Mouse (Mus musculus) midbrain, embryonic 10.5 days (tissue): ENCODE measurements around the gene 4930512M02Rik. TPM values are rescaled to one million over a fixed set of nuclear protein-coding genes. Genes with fewer than 3 reads are reported as not detected.
"Not testable (repeated sequence)": the region's sequence is repeated elsewhere in the genome, so short reads cannot be mapped to it uniquely, and the experiment has no call there.

ENCODE experiments used
- DNase-seq: peaks from one replicate; pipeline ENCODE4 v3.0.0-alpha.2; 2017; ENCODE audit warnings: low spot score
- H3K27ac ChIP-seq: fragments of 300-500 bp; sonication (generic); replicated peaks from 2 replicates; pipeline ENCODE4 v1.5.1; 2016; ENCODE audit warnings: mild to moderate bottlenecking
- H3K27me3 ChIP-seq: fragments of 300-500 bp; sonication (generic); 2 replicates; pipeline ENCODE4 v1.6.1; 2016; ENCODE audit warnings: low read depth, mild to moderate bottlenecking; ENCODE audit not compliant: poor library complexity, severe bottlenecking
- H3K36me3 ChIP-seq: fragments of 300-500 bp; sonication (generic); 2 replicates; pipeline ENCODE4 v1.6.1; 2016; ENCODE audit warnings: mild to moderate bottlenecking, moderate library complexity
- H3K4me1 ChIP-seq: fragments of 300-500 bp; sonication (generic); 2 replicates; pipeline ENCODE4 v1.6.1; 2016
- H3K4me3 ChIP-seq: fragments of 300-500 bp; sonication (generic); 2 replicates; pipeline ENCODE4 v1.5.1; 2016; ENCODE audit warnings: mild to moderate bottlenecking, moderate library complexity
- H3K9me3 ChIP-seq: fragments of 300-500 bp; sonication (generic); replicated peaks from 2 replicates; pipeline ENCODE4 v1.6.1; 2016; ENCODE audit warnings: mild to moderate bottlenecking
- WGBS: fragments of 180-500 bp; shearing (Covaris S2); methylation state at CpG from one replicate; pipeline ENCODE4 v1.1.7; 2016; 5-methylcytosine and 5-hydroxymethylcytosine counted together
- polyA plus RNA-seq: library from polyadenylated mRNA; unstranded; fragments of >200 nt; fragmentation: Nextera tagmentation; extraction: Ambion mirVana; gene quantifications from 2 replicates; pipeline ENCODE4 v1.2.1, GENCODE M21; 2016

Gene 4930512M02Rik
- not detected in 2 replicates for polyA plus RNA-seq

DNA sequence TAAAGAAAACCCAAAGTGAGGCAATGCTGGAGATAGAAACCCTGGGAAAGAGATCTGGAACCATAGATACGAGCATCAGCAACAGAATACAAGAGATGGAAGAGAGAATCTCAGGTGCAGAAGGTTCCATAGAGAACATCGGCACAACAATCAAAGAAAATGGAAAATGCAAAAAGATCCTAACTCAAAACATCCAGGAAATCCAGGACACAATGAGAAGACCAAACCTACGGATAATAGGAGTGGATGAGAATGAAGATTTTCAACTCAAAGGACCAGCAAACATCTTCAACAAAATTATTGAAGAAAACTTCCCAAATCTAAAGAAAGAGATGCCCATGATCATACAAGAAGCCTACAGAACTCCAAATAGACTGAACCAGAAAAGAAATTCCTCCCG, at the start of gene 4930512M02Rik:
Gene 4930512M02Rik, minus strand, starts transcription at position 101 of the 400 bp plus-strand sequence.
- H3K36me3 ChIP-seq, H3K4me3 ChIP-seq, H3K27me3 ChIP-seq, H3K9me3 ChIP-seq, H3K27ac ChIP-seq, DNase-seq, H3K4me1 ChIP-seq: not testable (repeated sequence)
- 94% methylated on average over 3 of the region's 4 CpGs for WGBS

DNA sequence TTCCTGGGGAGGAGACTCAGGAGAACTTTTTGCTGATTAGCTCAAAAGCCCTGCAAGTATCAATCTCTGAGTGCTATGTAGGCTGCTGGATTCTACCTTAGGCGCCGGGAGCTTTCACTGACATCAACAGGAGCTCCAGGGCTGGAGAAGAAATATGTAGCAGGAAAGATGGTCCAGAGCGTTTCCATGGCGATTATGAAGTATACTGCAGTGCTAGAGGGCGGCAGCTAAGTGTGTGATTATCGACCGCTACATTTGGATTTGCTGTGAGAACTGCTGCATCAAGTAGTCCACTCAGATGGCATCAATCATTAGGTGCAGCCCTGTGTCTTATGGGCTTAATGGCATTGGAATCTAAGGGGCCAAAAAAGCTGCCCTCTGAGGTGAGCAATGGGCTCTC, 49.5 kb upstream of the 4930512M02Rik start:
- no peaks in the 10 kb centered on the region for H3K27me3 ChIP-seq
- no peaks in the 10 kb centered on the region for H3K9me3 ChIP-seq
- no peaks in the 10 kb centered on the region for H3K4me1 ChIP-seq
- no peak overlapping the region for H3K27ac ChIP-seq
- H3K36me3 ChIP-seq = no peaks in the 10 kb centered on the region
- WGBS = 87% methylated on average over 7 of the region's 7 CpGs
- no peak overlapping the region for H3K4me3 ChIP-seq
- no peak for DNase-seq

DNA sequence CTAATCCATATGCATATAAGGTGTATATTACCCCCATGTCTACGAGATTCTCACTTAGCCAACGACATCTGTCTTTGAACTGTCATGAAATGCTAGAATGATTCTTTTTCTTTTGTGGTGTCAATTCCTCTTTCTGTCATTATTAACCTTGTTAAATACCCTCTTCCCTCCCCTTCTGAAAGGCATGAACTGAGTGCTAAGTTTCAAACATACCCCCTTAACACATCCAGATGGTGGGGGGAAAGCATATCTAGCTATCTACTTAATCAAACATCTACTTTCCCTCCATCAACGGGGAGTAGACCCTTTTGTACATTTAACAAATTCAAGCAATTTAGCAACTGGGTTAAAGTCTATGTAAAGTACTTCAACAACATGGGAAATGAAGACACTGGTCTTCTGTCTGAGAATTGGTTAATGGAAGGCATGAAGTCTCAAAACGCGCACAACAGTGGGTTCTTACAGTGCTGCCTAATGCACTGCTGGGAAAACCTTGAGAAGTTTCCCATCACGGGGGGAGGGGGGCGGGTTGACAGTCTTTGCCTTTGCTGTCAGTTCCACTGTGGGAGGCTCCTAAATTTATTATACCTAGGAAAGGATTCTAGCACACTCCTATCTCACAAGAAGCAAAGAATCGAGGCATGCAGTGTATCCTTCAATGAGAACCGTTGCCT, 48.6 kb upstream of the 4930512M02Rik start:
- H3K27me3 ChIP-seq = no peaks in the 10 kb centered on the region
- no peaks in the 10 kb centered on the region for H3K4me1 ChIP-seq
- no peaks in the 10 kb centered on the region for H3K9me3 ChIP-seq
- no peaks in the 10 kb centered on the region for H3K36me3 ChIP-seq
- DNase-seq = no peak
- H3K27ac ChIP-seq = no peak overlapping the region
- WGBS = 86% methylated on average over 9 of the region's 9 CpGs
- H3K4me3 ChIP-seq = no peak overlapping the region

DNA sequence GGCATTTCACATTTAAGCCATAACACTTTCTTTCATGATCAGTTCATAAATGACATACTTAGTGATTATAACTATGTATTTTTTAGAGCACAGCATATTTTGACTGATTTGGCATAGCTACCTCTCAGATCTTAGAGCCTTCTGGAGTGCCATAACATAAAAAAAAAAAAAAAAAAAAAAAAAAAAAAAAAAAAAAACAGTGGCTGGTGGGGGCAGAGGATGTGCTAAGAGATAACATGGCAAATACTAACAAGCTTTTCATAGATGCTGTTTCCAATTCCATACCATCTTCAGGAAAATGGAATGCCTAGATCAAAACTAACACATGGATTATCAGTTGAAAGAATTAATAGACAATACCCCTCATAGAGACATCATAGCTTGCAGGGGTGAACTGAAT, 47.4 kb upstream of the 4930512M02Rik start:
- DNase-seq = no peak
- Histone ChIP-seq H3K4me3 (no peak overlapping the region), H3K4me1 (no peaks in the 10 kb centered on the region), H3K27me3 (no peaks in the 10 kb centered on the region), H3K36me3 (no peaks in the 10 kb centered on the region), H3K27ac (no peak overlapping the region), H3K9me3 (no peaks in the 10 kb centered on the region)

DNA sequence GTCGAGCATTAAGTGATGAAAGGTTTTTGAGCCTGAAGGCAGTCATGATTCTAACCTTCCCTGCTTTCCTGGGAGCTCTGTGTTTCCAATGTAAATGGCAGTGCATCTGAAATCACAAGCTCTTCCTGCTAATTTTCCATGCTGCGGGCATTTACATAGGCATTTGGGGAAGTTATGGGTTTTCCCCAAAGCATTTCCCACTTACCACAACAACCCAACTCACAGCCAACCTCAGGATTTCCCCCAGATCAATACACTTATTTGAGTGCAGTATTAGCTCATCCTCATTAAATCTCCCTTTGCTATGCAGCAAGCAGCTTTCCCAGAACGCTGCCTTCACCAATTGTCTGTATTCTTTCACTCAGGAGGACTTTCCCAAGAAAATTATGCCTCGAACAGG, 45.3 kb upstream of the 4930512M02Rik start:
- DNase-seq = no peak
- Histone ChIP-seq H3K27ac (no peak overlapping the region), H3K4me3 (no peak overlapping the region), H3K27me3 (no peaks in the 10 kb centered on the region), H3K4me1 (no peaks in the 10 kb centered on the region), H3K9me3 (no peaks in the 10 kb centered on the region), H3K36me3 (no peaks in the 10 kb centered on the region)
- 75% methylated on average over 4 of the region's 4 CpGs for WGBS

DNA sequence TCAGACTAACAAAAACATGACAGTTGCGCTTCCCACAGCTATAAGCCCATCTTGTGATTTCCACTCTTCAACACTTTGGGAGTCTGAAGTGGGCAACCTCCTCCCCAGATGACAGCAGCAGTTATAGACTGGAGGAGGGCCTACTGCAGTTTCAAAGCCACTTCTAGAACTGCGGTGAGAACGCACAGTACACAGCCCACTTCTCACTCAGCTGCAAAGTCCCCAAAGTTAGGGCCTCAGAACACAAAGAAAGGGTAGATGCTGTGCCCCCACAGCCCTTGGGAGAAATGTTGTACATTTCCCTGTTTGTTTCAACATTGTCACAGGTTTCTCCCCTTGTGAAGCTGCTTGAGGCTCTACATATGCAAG, 40.3 kb upstream of the 4930512M02Rik start:
- H3K27me3 ChIP-seq = no peaks in the 10 kb centered on the region
- no peaks in the 10 kb centered on the region for H3K36me3 ChIP-seq
- H3K27ac ChIP-seq = no peak overlapping the region
- no peaks in the 10 kb centered on the region for H3K4me1 ChIP-seq
- no peak for DNase-seq
- no peaks in the 10 kb centered on the region for H3K9me3 ChIP-seq
- H3K4me3 ChIP-seq = no peak overlapping the region
- WGBS = 92% methylated on average over 3 of the region's 3 CpGs

DNA sequence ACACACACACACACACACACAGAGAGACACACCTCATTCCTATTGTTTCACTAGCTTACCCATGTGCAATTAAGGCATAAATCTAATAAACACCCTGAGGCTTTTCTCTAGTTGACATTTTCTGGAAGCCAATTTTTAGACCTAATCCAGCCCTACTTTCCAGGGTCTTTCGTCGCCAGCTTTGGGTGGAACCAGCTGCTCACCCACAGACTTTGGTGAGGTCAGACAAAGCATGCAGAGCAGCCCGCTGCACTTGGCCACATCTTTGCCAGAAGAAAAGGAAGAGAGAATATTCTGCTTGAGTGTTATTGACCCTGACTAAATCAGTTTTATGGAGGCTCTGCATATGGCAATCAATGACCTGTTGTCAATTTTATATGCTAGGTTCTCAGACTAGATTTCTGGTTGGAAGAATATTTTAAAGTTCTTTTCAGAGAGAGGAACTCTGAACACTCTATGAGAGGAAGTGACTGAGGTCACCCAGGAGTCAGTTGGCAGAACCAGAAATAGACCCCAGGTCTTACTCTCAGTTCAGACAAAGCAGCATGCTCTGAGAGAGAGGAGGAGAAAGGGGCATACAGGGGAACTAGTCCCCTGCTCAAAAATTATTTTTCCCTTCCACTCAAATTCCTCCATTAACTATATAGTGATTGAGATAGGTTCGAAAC, 39.8 kb upstream of the 4930512M02Rik start:
- WGBS = 90% methylated on average over 4 of the region's 4 CpGs

DNA sequence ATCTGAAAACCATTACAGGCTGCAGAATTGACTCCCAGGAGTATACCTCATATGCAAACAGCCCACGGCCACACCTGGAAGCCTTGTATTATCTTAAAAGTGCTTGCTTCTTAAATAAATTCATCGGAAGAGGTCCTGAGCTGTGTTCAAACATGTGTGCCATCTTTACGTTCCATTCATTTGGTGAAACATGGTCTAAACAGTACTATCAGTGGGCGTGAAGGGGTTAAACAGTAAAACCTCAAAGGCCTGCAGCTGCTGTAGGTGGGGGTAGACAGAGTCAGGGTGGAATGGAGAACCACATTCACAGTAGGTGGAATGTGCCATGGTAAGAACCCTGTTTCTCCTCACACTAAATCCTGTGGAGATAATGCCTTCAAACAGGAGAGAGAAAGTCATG, 33.0 kb upstream of the 4930512M02Rik start:
- DNase-seq = no peak
- Histone ChIP-seq H3K4me1 (no peaks in the 10 kb centered on the region), H3K36me3 (no peaks in the 10 kb centered on the region), H3K27ac (no peak overlapping the region), H3K4me3 (no peak overlapping the region), H3K9me3 (no peaks in the 10 kb centered on the region), H3K27me3 (no peaks in the 10 kb centered on the region)
- WGBS = 92% methylated on average over 4 of the region's 4 CpGs

More for the DNA sequence above, 39.8 kb upstream of the 4930512M02Rik start:
- Histone ChIP-seq H3K4me1 (no peaks in the 10 kb centered on the region), H3K9me3 (no peaks in the 10 kb centered on the region), H3K27ac (no peak overlapping the region), H3K36me3 (no peaks in the 10 kb centered on the region), H3K27me3 (no peaks in the 10 kb centered on the region), H3K4me3 (no peak overlapping the region)
- DNase-seq = no peak

DNA sequence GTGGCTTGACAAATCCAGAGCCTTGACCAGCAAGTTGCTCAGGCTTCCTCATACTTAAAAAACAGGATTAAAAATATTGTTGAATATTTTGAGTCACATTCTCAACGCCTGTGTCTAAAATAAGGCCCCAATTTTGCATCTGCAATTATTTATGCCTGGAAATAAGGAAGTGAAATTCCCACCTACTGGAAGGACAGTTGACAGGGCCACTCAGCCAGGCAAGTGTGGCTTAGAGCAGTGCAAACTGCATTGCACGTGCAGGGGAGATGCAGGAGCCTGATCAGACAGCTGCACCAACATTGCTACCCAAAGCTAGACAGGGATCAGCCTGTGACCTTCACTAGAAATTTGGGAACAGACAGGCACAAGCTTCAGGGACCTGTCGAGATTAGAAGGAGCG, 31.2 kb upstream of the 4930512M02Rik start:
- no peak overlapping the region for H3K27ac ChIP-seq
- no peaks in the 10 kb centered on the region for H3K36me3 ChIP-seq
- H3K27me3 ChIP-seq = no peaks in the 10 kb centered on the region
- 81% methylated on average over 4 of the region's 4 CpGs for WGBS
- H3K9me3 ChIP-seq = no peaks in the 10 kb centered on the region
- H3K4me1 ChIP-seq = no peaks in the 10 kb centered on the region
- no peak overlapping the region for H3K4me3 ChIP-seq
- no peak for DNase-seq

DNA sequence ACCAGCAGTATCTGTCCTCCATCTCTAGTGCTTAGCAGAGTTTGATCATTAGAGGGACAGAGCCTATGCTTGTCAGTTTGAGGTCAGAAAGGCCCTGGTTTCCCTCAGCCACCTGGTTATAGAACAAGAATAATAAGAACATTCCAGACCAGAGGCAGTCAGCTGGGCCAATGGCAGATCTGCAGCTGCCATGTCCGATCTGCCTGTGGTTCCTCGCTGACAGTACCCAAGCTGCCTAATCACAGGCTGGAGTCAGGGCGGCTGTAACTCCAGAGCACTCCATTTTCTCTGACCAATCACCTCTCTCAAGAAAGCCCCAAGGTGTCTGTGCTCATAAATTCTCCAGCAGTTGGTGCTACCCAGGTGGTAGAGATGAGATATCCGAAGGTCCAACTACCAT, 30.0 kb upstream of the 4930512M02Rik start:
- 88% methylated on average over 4 of the region's 4 CpGs for WGBS
- H3K4me1 ChIP-seq = no peaks in the 10 kb centered on the region
- no peaks in the 10 kb centered on the region for H3K9me3 ChIP-seq
- no peaks in the 10 kb centered on the region for H3K36me3 ChIP-seq
- H3K27me3 ChIP-seq = no peaks in the 10 kb centered on the region
- no peak overlapping the region for H3K4me3 ChIP-seq
- DNase-seq = no peak
- no peak overlapping the region for H3K27ac ChIP-seq

DNA sequence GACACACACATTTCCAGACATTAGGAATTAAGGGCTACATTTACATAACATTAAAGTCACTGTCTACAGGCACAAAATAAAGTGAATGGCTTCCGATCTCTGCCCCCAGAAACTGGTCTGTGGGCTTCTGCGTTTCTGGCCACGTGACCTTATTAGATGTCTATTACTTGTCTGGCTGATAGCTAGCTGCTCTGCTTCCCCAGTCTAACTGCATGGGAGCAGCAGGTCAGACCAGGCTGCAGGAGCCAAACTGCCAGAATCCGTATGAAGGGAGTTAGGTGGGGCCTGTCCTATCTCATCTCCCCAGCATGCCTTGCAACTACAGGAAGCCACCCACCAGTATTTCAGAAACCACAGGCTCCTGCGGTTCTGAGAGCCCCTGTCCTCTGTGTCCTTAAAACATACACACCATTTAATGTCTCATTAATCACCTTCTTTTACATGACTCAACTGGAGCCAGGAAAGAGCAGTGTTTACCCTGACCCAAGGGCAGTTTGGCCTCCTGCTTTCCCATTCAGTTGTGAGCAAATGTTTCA, 29.4 kb upstream of the 4930512M02Rik start:
- DNase-seq = no peak
- Histone ChIP-seq H3K27ac (no peak overlapping the region), H3K9me3 (no peaks in the 10 kb centered on the region), H3K27me3 (no peaks in the 10 kb centered on the region), H3K4me3 (no peak overlapping the region), H3K4me1 (no peaks in the 10 kb centered on the region), H3K36me3 (no peaks in the 10 kb centered on the region)
- WGBS = 75% methylated on average over 5 of the region's 5 CpGs

DNA sequence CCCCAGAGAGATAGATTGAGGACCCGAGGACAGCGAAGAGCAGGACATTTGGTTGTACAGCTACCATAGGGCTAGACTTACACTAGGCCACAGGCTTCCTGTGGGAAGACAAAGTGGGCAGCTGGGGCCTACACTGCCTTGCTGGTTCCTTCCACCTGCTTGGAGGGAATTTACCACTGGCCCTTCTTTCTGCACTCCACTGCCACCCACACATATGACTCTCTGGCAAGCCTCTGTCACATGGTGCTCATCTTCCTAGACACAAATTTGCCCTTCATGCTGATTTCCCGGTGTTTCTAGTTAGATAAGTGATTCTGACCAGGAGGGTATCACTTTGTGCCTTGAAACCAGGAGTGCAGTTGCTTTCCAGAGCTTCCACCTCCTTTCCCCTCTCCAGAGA, 28.8 kb upstream of the 4930512M02Rik start:
- whole genome bisulfite sequencing = 85% methylated on average over 3 of the region's 3 CpGs
- no peaks in the 10 kb centered on the region for H3K4me1 ChIP-seq
- no peak overlapping the region for H3K4me3 ChIP-seq
- H3K27me3 ChIP-seq = no peaks in the 10 kb centered on the region
- DNase-seq = no peak
- no peaks in the 10 kb centered on the region for H3K36me3 ChIP-seq
- no peaks in the 10 kb centered on the region for H3K9me3 ChIP-seq
- H3K27ac ChIP-seq = no peak overlapping the region

DNA sequence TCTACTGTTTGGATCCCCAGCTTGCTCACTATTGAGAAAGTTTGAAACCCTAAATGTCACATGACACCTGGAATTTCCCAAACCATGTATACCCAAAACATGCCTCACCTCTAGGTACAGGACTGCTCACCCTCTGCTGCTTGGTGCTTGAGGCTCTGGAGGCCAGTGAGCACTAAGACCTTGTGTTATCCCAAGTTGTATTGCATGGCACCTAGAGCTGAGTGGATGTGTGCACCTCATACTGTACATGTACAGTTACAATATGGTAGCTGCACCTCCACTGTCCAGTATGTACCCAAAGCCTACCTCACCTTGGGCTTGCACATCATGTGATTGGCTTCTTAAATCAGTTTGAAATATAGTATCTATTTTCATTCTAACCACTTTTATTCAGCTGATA, 16.7 kb upstream of the 4930512M02Rik start:
- no peak overlapping the region for H3K27ac ChIP-seq
- H3K4me3 ChIP-seq = no peak overlapping the region
- no peak for DNase-seq
- H3K4me1 ChIP-seq = no peaks in the 10 kb centered on the region
- H3K9me3 ChIP-seq = no peaks in the 10 kb centered on the region
- no peaks in the 10 kb centered on the region for H3K27me3 ChIP-seq
- H3K36me3 ChIP-seq = no peaks in the 10 kb centered on the region
